Mouse (Mus musculus) MEL (cell line): ENCODE measurements around the gene Hcrt.

Experiments used
- BHLHE40 ChIP-seq: IDR thresholded peaks from 2 replicates; pipeline ENCODE4 v1.6.1; 2012; ENCODE audit warnings: low read depth, mild to moderate bottlenecking, inconsistent platforms, low read length, improper control_type of control experiment, borderline replicate concordance
- CTCF ChIP-seq, 3 experiments: IDR thresholded peaks in 2 of 3; conservative IDR thresholded peaks in 1 of 3; 2 replicates each; pipeline ENCODE4 v1.5.1; 2011 to 2012; ENCODE audit warnings: low read length in 3 of 3, low read depth in 2 of 3, mild to moderate bottlenecking in 2 of 3, improper control_type of control experiment in 1 of 3, inconsistent platforms in 1 of 3, mixed read lengths in 1 of 3, moderate library complexity in 1 of 3; ENCODE audit not compliant: control insufficient read depth in 1 of 3, insufficient read depth in 1 of 3, poor library complexity in 1 of 3, severe bottlenecking in 1 of 3
- EP300 ChIP-seq, 2 experiments: IDR thresholded peaks; 2 replicates each; pipeline ENCODE4 v1.6.1; 2011; ENCODE audit warnings: improper control_type of control experiment in 2 of 2, low read length in 2 of 2, low read depth in 1 of 2, mild to moderate bottlenecking in 1 of 2
- ETS1 ChIP-seq: IDR thresholded peaks from 2 replicates; pipeline ENCODE4 v1.6.1; 2012; ENCODE audit warnings: low read depth, mild to moderate bottlenecking, inconsistent platforms, low read length, improper control_type of control experiment, moderate library complexity
- MAX ChIP-seq: IDR thresholded peaks from 2 replicates; pipeline ENCODE4 v1.6.1; 2011; ENCODE audit warnings: low read length, improper control_type of control experiment
- POLR2A ChIP-seq, 2 experiments: IDR thresholded peaks; 2 replicates each; pipeline ENCODE4 v1.6.1; 2011 to 2012; ENCODE audit warnings: low read length in 2 of 2, mild to moderate bottlenecking in 2 of 2, control low read depth in 1 of 2, improper control_type of control experiment in 1 of 2, low read depth in 1 of 2, moderate library complexity in 1 of 2; ENCODE audit not compliant: control insufficient read depth in 1 of 2, insufficient read depth in 1 of 2, poor library complexity in 1 of 2
- RCOR1 ChIP-seq: IDR thresholded peaks from 2 replicates; pipeline ENCODE4 v1.6.1; 2012; ENCODE audit warnings: low read depth, mild to moderate bottlenecking, inconsistent platforms, low read length, improper control_type of control experiment
- TAL1 ChIP-seq: IDR thresholded peaks from 2 replicates; pipeline ENCODE4 v1.6.1; 2012; ENCODE audit warnings: mild to moderate bottlenecking, inconsistent platforms, low read length, moderate library complexity, mixed read lengths
- UBTF ChIP-seq: IDR thresholded peaks from 2 replicates; pipeline ENCODE4 v1.6.1; 2012; ENCODE audit warnings: low read depth, mild to moderate bottlenecking, inconsistent platforms, low read length, improper control_type of control experiment, moderate library complexity, borderline replicate concordance; ENCODE audit not compliant: insufficient read depth

- TF ChIP-seq EP300 (IDR thresholded peaks at IDR 0.05; ENCODE audit: low read depth in 1 of 2, low read length in 2 of 2) (no peak), ETS1 (no peak), CTCF (IDR thresholded peaks at IDR 0.05 in 2 of 3, conservative IDR thresholded peaks at IDR 0.05 in 1 of 3; ENCODE audit: control insufficient read depth in 1 of 3, insufficient read depth in 1 of 3, low read depth in 2 of 3, low read length in 3 of 3, poor library complexity in 1 of 3, severe bottlenecking in 1 of 3) (no peak), BHLHE40 (no peak), RCOR1 (no peak), POLR2A (IDR thresholded peaks at IDR 0.05; ENCODE audit: control insufficient read depth in 1 of 2, insufficient read depth in 1 of 2, low read depth in 1 of 2, low read length in 2 of 2, poor library complexity in 1 of 2) (no peak), TAL1 (no peak), UBTF (no peak), MAX (no peak)
These were observed 13.3 kb downstream of the Hcrt start for GRCm38 (mm10) chr11:100749469-100749868.
